Mouse (Mus musculus) adrenal gland, adult (tissue): ENCODE results near the gene Disp1.

Experiments
- DNase-seq, 2 experiments: peaks; one replicate each; pipeline ENCODE4 v3.0.0; 2022 to 2023; ENCODE audit warnings: low spot score in 1 of 2; ENCODE audit not compliant: inconsistent age in 2 of 2

Disp1 gene

DNA sequence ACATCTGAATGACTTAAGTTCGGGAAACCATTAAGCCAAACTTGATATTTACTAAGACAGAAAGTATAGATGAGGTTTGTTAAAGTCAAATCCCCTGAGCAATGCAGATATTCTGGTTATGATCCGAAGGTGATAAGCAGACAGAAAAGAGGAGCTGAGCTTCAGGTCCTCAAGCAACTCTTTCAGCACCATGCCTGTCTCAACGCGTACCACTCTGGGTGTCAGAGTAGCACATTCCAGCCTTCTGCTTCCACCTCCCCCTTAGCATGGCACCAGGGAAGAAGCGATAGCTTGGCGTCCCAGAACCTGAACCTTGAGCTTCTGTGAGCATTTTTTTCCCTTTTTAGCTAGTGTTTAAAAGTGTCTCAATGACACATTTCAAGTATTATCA is 57.1 kb downstream of the Disp1 start:
- no peak for DNase-seq

GRCm38 (mm10) chr1:183163512-183164189 is 57.7 kb downstream of the Disp1 start:
- DNase-seq = no peak

- no peak for DNase-seq
These were observed 60.3 kb downstream of the Disp1 start for GRCm38 (mm10) chr1:183161057-183161456.

DNA sequence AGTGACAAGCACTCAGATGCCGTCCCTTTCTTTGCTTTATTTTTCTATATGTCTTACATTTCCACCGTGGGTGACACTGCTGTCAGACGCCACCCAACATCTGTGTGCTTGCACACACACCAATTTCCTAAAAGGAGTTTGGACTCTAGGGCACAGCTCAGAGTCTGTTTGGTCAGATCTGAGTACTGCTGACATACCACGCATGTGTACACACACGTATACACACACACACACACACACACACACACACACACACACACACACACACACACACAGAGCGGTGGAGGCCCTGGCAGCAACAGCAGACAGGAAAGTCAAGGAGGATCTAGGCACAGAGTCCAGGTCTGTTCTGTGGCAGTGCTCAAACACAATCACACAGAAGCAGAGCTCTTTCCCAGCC is 61.1 kb downstream of the Disp1 start:
- no peak for DNase-seq

- DNase-seq = no peak
These were observed 62.1 kb downstream of the Disp1 start for GRCm38 (mm10) chr1:183159183-183159582.

DNA sequence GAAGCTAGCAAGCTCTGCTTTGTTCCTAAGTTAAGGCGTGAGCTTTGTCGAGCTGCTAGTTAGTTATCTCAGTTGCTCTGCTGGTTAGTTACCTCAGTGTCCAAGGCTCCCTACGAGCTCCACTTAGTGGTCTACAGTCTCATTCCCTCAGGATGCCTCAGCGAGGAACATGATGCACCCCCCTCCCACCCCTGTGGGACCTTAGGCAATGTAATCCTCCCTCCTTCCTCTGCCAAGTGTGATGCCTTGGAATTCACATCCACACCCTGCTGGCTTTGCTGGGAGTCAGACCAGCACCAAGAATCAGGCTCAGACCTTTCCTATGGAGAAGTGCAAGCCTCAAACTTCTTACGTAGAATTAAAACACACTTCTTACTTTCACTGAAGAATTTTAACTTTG is 65.7 kb downstream of the Disp1 start:
- no peak for DNase-seq

GRCm38 (mm10) chr1:183154296-183155204 is 66.8 kb downstream of the Disp1 start:
- no peak for DNase-seq

GRCm38 (mm10) chr1:183153354-183153753 is 68.0 kb downstream of the Disp1 start:
- DNase-seq = no peak

- DNase-seq = no peak
These were observed 69.6 kb downstream of the Disp1 start for GRCm38 (mm10) chr1:183151510-183152319.

DNA sequence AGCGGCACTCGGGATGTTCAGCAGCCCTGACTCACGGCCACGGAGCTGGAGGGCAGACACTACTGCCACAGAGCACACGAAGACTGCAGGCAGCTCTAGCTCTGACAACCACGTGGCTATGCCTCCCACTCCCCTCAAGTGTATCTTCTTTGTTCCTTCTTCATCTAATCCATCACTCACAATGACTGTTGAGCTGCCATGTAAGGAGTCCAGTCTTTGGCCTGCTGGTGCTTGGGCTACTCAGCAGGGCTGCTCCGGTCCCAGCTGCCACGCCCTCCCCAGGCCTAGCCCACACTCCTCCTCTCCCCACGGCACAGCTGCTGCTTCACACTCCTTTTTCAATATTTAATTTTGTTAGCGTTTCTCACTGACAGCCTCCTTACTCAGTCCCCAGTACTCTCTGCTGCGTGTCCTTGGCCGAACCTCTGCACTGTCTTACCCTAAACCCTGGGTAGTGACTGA is 70.9 kb downstream of the Disp1 start:
- DNase-seq = no peak

GRCm38 (mm10) chr1:183149571-183150105 is 71.7 kb downstream of the Disp1 start:
- DNase-seq = no peak

DNA sequence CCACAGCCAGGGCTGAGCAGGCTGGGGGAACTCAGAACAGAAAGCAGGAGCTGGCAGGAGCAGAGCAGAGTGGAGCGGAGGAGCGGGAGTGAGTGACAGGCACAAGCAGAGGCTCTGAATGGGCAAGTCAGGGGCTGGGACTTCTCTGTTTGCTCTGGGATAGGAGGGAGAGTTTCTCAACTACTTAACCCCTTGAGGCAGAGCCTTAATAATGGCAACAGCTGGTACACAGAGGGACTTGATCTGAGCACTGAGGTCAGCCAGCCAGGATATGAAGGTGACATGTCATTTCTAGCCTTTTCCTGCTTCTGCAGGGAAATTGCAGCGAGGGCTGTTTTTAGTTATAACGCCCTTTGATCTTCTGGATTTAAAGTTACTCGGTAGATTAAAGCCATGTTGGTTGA is 73.9 kb downstream of the Disp1 start:
- DNase-seq = peak in 1 of 2 experiments; percentile 71

GRCm38 (mm10) chr1:183146795-183147194 is 74.5 kb downstream of the Disp1 start:
- no peak for DNase-seq

DNA sequence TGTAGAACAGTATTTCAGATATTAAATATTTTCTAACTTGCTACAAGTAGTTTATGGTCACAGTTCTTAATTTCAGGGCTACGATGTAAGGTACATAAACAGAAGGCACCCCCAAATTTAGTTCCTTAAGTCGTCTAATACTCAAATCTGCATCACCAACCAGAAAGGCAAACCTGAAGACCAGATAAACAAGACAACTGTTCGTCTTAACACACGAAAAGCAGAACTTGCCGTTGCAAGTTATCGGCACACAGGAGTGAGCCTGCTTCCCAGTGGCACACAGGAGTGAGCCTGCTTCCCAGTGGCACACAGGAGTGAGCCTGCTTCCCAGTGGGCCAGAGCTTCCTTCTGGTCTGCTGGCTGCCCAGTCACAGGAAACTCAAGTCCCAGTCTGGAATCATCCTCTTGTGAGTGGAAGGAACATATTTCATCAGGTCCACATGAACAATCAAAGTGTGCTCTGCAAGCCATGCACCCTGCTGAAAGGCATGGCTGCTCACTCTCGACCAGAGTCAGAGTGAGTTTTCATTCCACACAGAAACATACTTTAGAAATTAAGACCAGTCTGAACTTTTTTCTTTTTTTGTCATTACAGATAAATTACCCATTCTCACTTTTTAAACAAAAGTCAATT is 75.1 kb downstream of the Disp1 start:
- no peak for DNase-seq

DNA sequence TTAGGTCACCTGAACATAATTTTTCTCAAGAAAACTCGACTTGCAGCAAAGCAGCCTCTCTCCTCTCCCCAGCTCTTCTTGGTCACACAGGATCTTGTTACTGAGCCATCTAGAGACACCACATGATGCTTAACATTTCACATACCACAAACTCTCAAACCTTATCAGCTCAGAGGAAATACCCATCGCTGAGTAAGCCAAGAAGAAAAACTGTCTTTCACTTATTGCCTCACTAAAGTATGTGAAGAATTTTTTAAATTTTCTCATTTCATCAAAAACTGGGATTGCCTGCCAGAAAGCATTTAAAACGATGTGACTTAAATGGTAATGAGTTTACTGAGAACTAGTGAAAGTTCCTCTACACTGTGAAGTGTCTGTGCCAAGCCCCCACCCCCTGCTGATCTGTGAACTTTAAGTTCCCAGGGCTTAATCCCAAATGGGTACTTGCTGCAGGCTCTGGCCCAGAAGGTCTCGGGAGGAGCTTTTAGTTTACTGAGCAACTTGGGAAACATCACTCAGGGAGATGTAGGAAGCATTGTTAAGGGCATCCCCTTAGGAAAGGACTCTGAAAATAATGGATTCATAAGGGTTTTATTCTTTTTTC is 76.6 kb downstream of the Disp1 start:
- no peak for DNase-seq

- no peak for DNase-seq
These were observed 78.1 kb downstream of the Disp1 start for GRCm38 (mm10) chr1:183143246-183143645.

DNA sequence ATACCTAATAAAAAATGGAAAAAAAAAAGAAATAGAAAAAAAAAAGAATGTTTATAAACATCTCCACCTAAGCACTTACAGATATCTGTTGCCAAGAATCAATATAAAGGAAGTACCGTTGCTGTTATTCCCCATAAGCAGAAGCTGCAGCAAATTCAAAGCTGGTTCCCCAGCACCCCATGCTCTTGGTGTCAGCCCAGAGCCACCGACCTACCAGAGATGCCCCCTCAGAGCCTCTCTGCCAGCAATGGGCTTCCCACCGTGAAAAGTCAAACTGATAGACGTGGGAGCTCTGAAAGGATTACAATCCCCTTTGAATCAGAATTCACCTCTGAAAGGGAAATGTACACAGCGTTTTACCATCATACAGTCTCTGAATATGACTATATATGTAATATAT is 78.8 kb downstream of the Disp1 start:
- no peak for DNase-seq

DNA sequence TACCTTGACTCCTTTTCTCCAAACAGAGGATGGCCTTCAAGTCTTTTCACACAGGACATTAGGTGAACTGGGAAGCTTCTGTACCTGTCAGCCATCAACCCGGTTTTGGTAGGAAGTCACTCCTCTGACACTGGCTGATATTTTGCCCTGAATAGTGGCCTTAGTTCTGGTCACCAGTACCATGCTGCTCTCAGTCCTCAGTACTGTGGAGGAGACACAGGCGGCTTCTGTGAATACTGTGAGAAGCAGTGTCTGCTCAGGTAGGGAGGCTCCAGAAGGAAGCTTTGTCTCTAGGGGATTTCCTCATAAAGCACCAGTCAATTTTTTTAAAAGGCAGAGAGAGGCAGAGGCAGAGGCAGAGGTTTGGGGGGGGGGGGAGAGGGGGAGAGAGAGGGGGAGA is 80.0 kb downstream of the Disp1 start:
- no peak for DNase-seq

DNA sequence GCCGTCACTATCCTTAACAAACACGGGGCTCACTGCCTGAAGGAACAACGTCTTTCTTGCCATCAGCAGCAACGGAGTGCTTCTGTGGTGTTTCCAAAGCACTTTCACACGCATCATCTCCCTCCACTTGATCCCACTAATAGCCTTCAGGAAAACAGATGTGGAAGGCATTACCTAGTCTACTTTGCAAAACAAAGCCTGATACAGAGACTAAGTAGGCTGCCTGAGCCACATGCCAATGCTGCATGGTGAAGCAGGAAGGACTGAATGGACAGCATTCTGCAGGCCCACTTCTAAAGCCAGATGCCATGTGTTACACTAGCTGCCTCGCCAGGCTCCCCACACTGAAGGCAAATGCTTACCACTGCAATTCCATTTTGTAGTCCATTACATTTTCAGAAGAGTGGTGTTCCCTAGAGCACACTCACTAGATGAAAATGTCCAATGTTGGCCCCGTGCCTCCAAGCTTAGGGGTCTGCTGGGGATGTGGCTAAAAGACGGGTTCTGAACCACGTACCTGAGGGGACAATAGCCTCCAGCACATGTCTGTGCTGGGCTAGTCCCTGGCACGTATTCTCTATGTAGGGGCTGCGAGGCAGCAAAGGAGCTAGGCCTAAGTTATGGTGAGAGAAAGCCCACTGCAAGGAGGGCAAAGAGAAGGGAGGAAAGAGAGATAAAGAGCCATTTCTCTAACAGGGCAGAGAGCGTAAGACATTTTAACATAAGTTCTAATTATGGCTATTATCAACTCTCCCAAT is 80.6 kb downstream of the Disp1 start:
- no peak for DNase-seq

GRCm38 (mm10) chr1:183138088-183138487 is 83.2 kb downstream of the Disp1 start:
- DNase-seq = no peak
